25 mouse cellular contexts compared by ENCODE assay signal in the genomic region with DNA sequence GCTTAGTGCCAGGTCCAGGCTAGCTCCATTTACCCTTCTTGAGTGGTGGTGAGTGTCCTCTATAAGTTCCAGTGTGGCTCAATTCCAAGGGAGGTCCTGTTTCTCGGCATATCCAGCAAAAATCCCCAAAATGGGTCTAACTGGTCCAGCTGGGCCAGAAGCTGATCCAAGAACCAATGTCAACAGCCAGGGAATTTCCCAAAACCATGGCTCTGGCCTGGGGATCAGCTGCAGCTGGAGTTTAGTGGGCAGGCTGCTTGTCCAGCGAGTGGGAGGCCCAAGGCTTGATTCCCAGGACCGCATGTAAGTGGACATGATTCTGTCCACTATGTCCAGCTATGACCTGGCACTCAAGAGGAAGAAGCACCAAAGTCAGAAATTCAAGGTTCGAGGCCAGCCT. TPM values are rescaled to one million over a fixed set of nuclear protein-coding genes. Genes with fewer than 3 reads are reported as not detected.
DNase-seq lines count a peak whose midpoint lies in the region; ATAC-seq and TF ChIP-seq lines count a peak whose summit lies in the region.
"Had no signal": no experiment of that assay in that cellular context is flagged by ENCODE, and none has a peak within 500 bp of the region (broad histone marks: within the 10 kb centered on the region; RNA-seq: fewer than 3 reads in every experiment).

No protein-coding gene starts in this region.

- no peak overlapping the region for H3K4me3 ChIP-seq in embryonic fibroblast, embryonic 13.5 days (ENCODE audit: insufficient read depth, low read length)
- H3K4me3 ChIP-seq: heart, embryonic 15.5 days; hindbrain, embryonic 12.5 days; kidney, embryonic 15.5 days; limb, embryonic 13.5 days; liver, embryonic 13.5 days; midbrain, embryonic 10.5 days had no signal

- no peak for TF ChIP-seq POLR2A in embryonic fibroblast, embryonic 13.5 days (IDR thresholded peaks at IDR 0.05; ENCODE audit: low read depth, low read length)

- intact Hi-C loops in gastrocnemius, postnatal 14 days (cut with DNase I; ENCODE audit: low total_unique reads), result no loop called here
- intact Hi-C loops in gastrocnemius, postnatal 36 days (cut with DNase I), result loop anchor here (10.0 kb wide), 1 partner anchor 282 kb away; no protein-coding TSS in a partner anchor
- intact Hi-C loops in heart, postnatal 36 days (cut with DNase I), result no loop called here

- H3K27ac ChIP-seq in embryonic fibroblast, embryonic 13.5 days (ENCODE audit: insufficient read depth, low read length), result peak overlapping the region; percentile 32; the same call in 1 of the 2 replicates
- H3K27ac ChIP-seq: heart, embryonic 15.5 days; hindbrain, embryonic 12.5 days; kidney, embryonic 15.5 days; limb, embryonic 13.5 days; liver, embryonic 13.5 days; macrophage; midbrain, embryonic 10.5 days had no signal

- DNase-seq in gastrocnemius, postnatal 14 days, result peak; percentile 30
- DNase-seq in gastrocnemius, postnatal 36 days, result no peak
- DNase-seq in 3134 (ENCODE audit: extremely low read depth, insufficient read length, low spot score), result peak; percentile 78
- peak; percentile 47 to 52 for DNase-seq in heart, postnatal 36 days
- DNase-seq in frontal cortex, postnatal 14 days (ENCODE audit: low spot score in 2 of 2), result no peak
- DNase-seq: adrenal gland, adult 8-10 months; cerebellum, adult 11-12 months; cerebellum, postnatal 10 days; forebrain, postnatal 0 days; kidney, postnatal 36 days; liver, embryonic 13.5 days; lung, embryonic 14.5 days; right cerebral cortex, adult 18-20 months; right cerebral cortex, postnatal 4 days; thymus, postnatal 25 days had no signal

- no peak for ATAC-seq in megakaryocyte-erythroid progenitor cell, adult 5-6 weeks (replicated peaks; ENCODE audit: low FRiP score, low TSS enrichment, poor library complexity, severe bottlenecking)
- ATAC-seq: forebrain, postnatal 0 days; intestine, postnatal 0 days; midbrain, embryonic 16.5 days had no signal

- H3K4me1 ChIP-seq in embryonic fibroblast, embryonic 13.5 days (ENCODE audit: control insufficient read depth, insufficient read depth, low read length), result no peaks in the 10 kb centered on the region
- H3K4me1 ChIP-seq: hindbrain, embryonic 12.5 days; limb, embryonic 13.5 days; midbrain, embryonic 10.5 days had no signal

- no peak for TF ChIP-seq CTCF in embryonic fibroblast, embryonic 13.5 days (IDR thresholded peaks at IDR 0.05; ENCODE audit: borderline replicate concordance, insufficient read depth, low read length)

RNA-seq across cellular contexts. Expression of gene Slc9a8, which starts 35.1 kb away (rescaled TPM):
- 10 to 100 TPM; 24.5 to 24.6 TPM for total RNA-seq in gastrocnemius, postnatal 14 days (2021)
- 10 to 100 TPM; 21.8 to 22.8 TPM for total RNA-seq in gastrocnemius, postnatal 36 days (2021)
- 32.3 and 38.0 TPM in 2 replicates for polyA plus RNA-seq in embryonic fibroblast, embryonic 13.5 days (2011; ENCODE audit: insufficient read length, low read depth, missing spikeins)
- total RNA-seq in heart, postnatal 36 days (2021), result 10 to 100 TPM; 24.7 to 27.9 TPM
- total RNA-seq in megakaryocyte-erythroid progenitor cell, adult 5-6 weeks (2014; fragmentation: Nextera tagmentation), result 46.2 and 48.6 TPM in 2 replicates
- 20.5 and 28.3 TPM in 2 replicates for total RNA-seq in megakaryocyte-erythroid progenitor cell, adult 5-6 weeks (2017)

RNA-seq across cellular contexts. Expression of gene B4galt5, which starts 37.5 kb away (rescaled TPM):
- total RNA-seq in gastrocnemius, postnatal 14 days (2021), result 10 to 100 TPM; 15.0 to 17.6 TPM
- total RNA-seq in gastrocnemius, postnatal 36 days (2021), result 1 to 10 TPM; 6.9 TPM
- polyA plus RNA-seq in embryonic fibroblast, embryonic 13.5 days (2011; ENCODE audit: insufficient read length, low read depth, missing spikeins), result 28.3 and 51.3 TPM in 2 replicates
- total RNA-seq in heart, postnatal 36 days (2021), result 10 to 100 TPM in 1 of 2 experiments, 1 to 10 TPM in 1; 10.0 to 13.5 TPM
- 2.1 TPM in 1 of 2 replicates, not detected in the other for total RNA-seq in megakaryocyte-erythroid progenitor cell, adult 5-6 weeks (2014; fragmentation: Nextera tagmentation)
- total RNA-seq in megakaryocyte-erythroid progenitor cell, adult 5-6 weeks (2017), result 0.80 and 20.1 TPM in 2 replicates

Comparison
In these comparisons a context has a peak if more than half of its experiments do, and no peak if none do; other contexts are left out.
1. DNase-seq: peak in gastrocnemius, postnatal 14 days (single experiment), 3134 (single experiment) and heart, postnatal 36 days (2 of 2); none in gastrocnemius, postnatal 36 days (0 of 2) and frontal cortex, postnatal 14 days (0 of 2).